Mouse (Mus musculus) forebrain, embryonic 13.5 days (tissue): ENCODE measurements around the gene Aoc3. TPM values are rescaled to one million over a fixed set of nuclear protein-coding genes. Genes with fewer than 3 reads are reported as not detected.
A peak's percentile ranks its signal among the peaks of the same experiment; 100 is the strongest.

Experiments used
- ATAC-seq: fragments of 200-750 bp; cut with Nextera tagmentation; 2 replicates; pipeline ENCODE4 v1.8.0; 2017
- H3K27ac ChIP-seq: fragments of 300-500 bp; sonication (generic); 2 replicates; pipeline ENCODE4 v1.5.1; 2015; ENCODE audit warnings: inconsistent platforms, mild to moderate bottlenecking, moderate library complexity
- H3K27me3 ChIP-seq: fragments of 300-500 bp; sonication (generic); 2 replicates; pipeline ENCODE4 v1.6.1; 2015; ENCODE audit warnings: mild to moderate bottlenecking, inconsistent platforms
- H3K36me3 ChIP-seq: fragments of 300-500 bp; sonication (generic); 2 replicates; pipeline ENCODE4 v1.6.1; 2015; ENCODE audit warnings: mild to moderate bottlenecking, inconsistent platforms; ENCODE audit not compliant: poor library complexity, severe bottlenecking
- H3K4me1 ChIP-seq: fragments of 300-500 bp; sonication (generic); 2 replicates; pipeline ENCODE4 v1.6.1; 2015; ENCODE audit warnings: inconsistent platforms
- H3K4me2 ChIP-seq: fragments of 300-500 bp; sonication (generic); 2 replicates; pipeline ENCODE4 v1.6.1; 2015; ENCODE audit warnings: inconsistent platforms, mild to moderate bottlenecking, moderate library complexity
- H3K4me3 ChIP-seq: fragments of 300-500 bp; sonication (generic); 2 replicates; pipeline ENCODE4 v1.5.1; 2015; ENCODE audit warnings: mild to moderate bottlenecking, inconsistent platforms
- H3K9ac ChIP-seq: fragments of 300-500 bp; sonication (generic); 2 replicates; pipeline ENCODE4 v1.6.1; 2015; ENCODE audit warnings: mild to moderate bottlenecking, inconsistent platforms
- H3K9me3 ChIP-seq: fragments of 300-500 bp; sonication (generic); replicated peaks from 2 replicates; pipeline ENCODE4 v1.6.1; 2016; ENCODE audit warnings: inconsistent platforms
- WGBS: fragments of 180-500 bp; shearing (Covaris S2); methylation state at CpG from one replicate; pipeline ENCODE4 v1.1.7; 2015; 5-methylcytosine and 5-hydroxymethylcytosine counted together
- polyA plus RNA-seq: library from polyadenylated mRNA; unstranded; fragments of >200 nt; fragmentation: Nextera tagmentation; extraction: Ambion mirVana; gene quantifications from 2 replicates; pipeline ENCODE4 v1.2.1, GENCODE M21; 2015

Gene Aoc3
- polyA plus RNA-seq, 1 experiment from 2014 or later: not detected

DNA sequence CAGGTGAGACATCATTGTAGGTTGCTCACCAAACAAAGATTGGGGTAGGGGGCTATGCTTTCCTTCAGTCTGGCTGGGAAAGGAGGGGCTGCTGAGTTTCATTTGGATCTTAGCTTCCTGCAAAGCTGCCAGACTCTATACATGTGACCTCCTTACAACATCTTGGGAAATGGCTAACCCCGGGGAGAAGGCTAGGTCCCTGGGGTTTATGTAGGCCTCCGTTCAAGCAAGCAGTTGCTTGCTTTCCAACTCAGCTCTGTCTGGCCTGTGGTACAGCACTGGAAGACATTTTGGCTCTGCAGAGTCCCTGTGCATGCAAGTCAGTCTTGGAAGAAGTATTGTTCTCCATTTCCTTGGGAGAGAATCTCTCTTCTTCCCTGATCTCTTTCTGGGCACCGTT lies 2.1 kb downstream of the Aoc3 start:
- WGBS: 85% methylated on average over 3 of the region's 3 CpGs
- no peak for ATAC-seq

DNA sequence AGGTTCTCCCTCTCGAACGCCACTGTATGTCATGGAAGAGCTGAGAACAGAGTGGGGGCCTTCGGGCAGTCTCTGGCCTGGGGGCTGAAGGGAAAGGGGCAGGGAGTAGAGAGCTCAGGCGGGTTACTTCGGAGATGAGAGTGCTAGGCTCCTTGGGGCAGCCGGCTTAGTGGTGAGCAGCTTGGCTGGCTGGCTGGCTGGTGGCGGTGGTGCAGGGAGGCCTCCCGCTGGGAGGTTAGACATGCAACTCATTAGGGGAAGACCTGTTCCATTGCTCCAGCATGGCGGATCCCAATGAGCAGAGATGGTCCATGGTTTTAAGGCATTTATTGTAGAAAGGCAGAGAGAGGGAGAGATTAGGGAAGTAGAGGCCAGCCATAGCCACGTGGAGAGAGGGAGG lies 3.6 kb downstream of the Aoc3 start:
- Histone ChIP-seq H3K4me2 (no peak overlapping the region), H3K27ac (no peak overlapping the region), H3K4me1 (peaks cover 15% of the 10 kb centered on the region), H3K9me3 (no peaks in the 10 kb centered on the region), H3K9ac (no peak overlapping the region), H3K4me3 (no peak overlapping the region), H3K27me3 (no peaks in the 10 kb centered on the region), H3K36me3 (no peaks in the 10 kb centered on the region)
- no peak for ATAC-seq
- 23% methylated on average over 10 of the region's 10 CpGs for WGBS

More for the DNA sequence above, 2.1 kb downstream of the Aoc3 start:
- no peak overlapping the region for H3K4me2 ChIP-seq
- no peak overlapping the region for H3K4me3 ChIP-seq
- no peaks in the 10 kb centered on the region for H3K9me3 ChIP-seq
- peaks cover 4% of the 10 kb centered on the region; the same call in 1 of the 2 replicates for H3K4me1 ChIP-seq
- no peak overlapping the region for H3K9ac ChIP-seq
- no peaks in the 10 kb centered on the region for H3K27me3 ChIP-seq
- no peaks in the 10 kb centered on the region for H3K36me3 ChIP-seq
- no peak overlapping the region for H3K27ac ChIP-seq

GRCm38 (mm10) chr11:101334516-101334915 lies 4.1 kb downstream of the Aoc3 start:
- no peaks in the 10 kb centered on the region for H3K27me3 ChIP-seq
- H3K9me3 ChIP-seq: no peaks in the 10 kb centered on the region
- no peaks in the 10 kb centered on the region for H3K36me3 ChIP-seq
- no peak overlapping the region for H3K4me2 ChIP-seq
- H3K9ac ChIP-seq: no peak overlapping the region
- no peak overlapping the region for H3K27ac ChIP-seq
- H3K4me3 ChIP-seq: no peak overlapping the region
- H3K4me1 ChIP-seq: peaks cover 15% of the 10 kb centered on the region
- WGBS: 15% methylated on average over 6 of the region's 6 CpGs
- no peak for ATAC-seq

DNA sequence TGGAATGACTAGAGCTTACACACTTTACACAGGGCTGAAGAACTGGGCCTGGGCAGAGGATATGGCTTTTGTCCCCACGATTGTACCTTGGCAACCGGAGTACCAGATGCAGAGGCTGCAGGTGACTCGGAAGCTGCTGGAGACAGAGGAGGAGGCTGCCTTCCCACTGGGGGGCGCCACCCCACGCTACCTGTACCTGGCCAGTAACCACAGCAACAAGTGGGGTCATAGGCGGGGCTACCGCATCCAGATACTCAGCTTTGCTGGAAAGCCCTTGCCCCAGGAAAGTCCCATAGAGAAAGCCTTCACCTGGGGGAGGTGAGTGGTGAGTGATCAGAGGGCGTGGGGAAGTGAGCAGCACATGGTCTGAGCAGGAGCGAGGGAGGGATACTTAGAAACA lies 5.3 kb downstream of the Aoc3 start:
- Histone ChIP-seq H3K36me3 (no peaks in the 10 kb centered on the region), H3K27me3 (no peaks in the 10 kb centered on the region), H3K27ac (no peak overlapping the region), H3K4me2 (no peak overlapping the region), H3K9me3 (no peaks in the 10 kb centered on the region), H3K9ac (no peak overlapping the region), H3K4me3 (no peak overlapping the region), H3K4me1 (peaks cover 15% of the 10 kb centered on the region)
- 80% methylated on average over 9 of the region's 9 CpGs for WGBS
- no peak for ATAC-seq

DNA sequence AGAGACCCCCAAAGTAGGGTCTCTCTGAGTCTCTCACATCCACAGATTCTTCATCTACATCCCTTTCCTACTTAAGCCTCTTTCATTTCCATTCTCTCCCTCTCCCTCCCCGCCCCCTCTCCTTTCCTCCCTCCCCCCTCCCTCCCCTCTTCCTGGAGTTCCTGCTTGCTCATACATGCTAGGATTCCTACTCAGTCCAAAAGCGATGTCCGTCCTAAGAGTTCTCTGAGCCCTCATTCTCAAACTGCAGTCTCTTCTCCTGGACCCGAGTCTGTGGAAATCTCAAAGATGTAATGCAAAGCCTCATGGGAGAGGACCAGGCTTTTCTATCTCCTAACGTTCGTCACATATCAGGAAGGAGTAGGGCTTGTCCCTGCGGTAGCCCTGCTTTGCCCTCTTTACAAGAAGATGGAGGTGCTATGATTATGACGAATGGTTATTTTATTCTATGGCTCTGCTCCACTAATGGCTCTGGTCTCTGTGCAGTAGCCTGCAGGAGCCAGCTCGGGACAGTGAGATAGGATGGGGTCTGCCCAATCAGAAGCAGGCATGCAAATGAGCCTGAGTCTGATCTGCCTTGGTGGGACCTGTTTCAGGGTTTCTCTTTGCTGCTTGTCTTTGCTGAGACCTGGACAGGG lies 7.8 kb downstream of the Aoc3 start:
- Histone ChIP-seq H3K27ac (peak overlapping the region; percentile 31), H3K9me3 (no peaks in the 10 kb centered on the region), H3K9ac (peak overlapping the region; percentile 52), H3K4me3 (peak overlapping the region; percentile 33), H3K36me3 (no peaks in the 10 kb centered on the region), H3K27me3 (no peaks in the 10 kb centered on the region), H3K4me2 (peak overlapping the region; percentile 61), H3K4me1 (peaks cover 15% of the 10 kb centered on the region)
- ATAC-seq: peak; percentile 78
- under 1% methylated on average over 9 of the region's 9 CpGs for WGBS

GRCm38 (mm10) chr11:101347083-101347775 lies 16.8 kb downstream of the Aoc3 start:
- H3K4me3 ChIP-seq: no peak overlapping the region
- H3K4me2 ChIP-seq: no peak overlapping the region
- ATAC-seq: no peak
- no peaks in the 10 kb centered on the region for H3K36me3 ChIP-seq
- 74% methylated on average over 10 of the region's 10 CpGs for WGBS
- H3K9me3 ChIP-seq: no peaks in the 10 kb centered on the region
- H3K27ac ChIP-seq: no peak overlapping the region
- no peaks in the 10 kb centered on the region for H3K4me1 ChIP-seq
- H3K9ac ChIP-seq: no peak overlapping the region
- H3K27me3 ChIP-seq: no peaks in the 10 kb centered on the region

DNA sequence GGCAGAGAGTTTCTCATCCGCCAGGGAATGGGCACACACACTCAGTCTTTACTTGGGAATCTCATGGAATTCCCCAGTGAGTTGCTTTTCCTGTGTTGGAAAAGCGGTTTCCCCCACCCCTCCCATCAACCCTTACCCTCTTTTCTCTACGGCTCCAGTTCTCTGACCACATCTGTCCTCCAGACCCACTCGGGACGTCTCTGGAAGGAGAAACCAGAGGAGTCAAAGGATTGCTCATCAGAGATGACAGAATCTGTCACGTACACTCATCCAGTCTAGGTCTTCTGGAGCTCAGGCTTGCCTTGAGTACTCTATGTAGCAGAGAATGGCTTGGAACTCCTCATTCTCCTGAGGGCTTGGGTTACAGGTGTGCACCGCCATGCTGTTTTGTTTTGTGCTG lies 18.4 kb downstream of the Aoc3 start:
- ATAC-seq: no peak
- Histone ChIP-seq H3K9ac (no peak overlapping the region), H3K27ac (no peak overlapping the region), H3K4me1 (no peaks in the 10 kb centered on the region), H3K9me3 (no peaks in the 10 kb centered on the region), H3K27me3 (no peaks in the 10 kb centered on the region), H3K36me3 (no peaks in the 10 kb centered on the region), H3K4me2 (no peak overlapping the region), H3K4me3 (no peak overlapping the region)
- 78% methylated on average over 7 of the region's 7 CpGs for WGBS

DNA sequence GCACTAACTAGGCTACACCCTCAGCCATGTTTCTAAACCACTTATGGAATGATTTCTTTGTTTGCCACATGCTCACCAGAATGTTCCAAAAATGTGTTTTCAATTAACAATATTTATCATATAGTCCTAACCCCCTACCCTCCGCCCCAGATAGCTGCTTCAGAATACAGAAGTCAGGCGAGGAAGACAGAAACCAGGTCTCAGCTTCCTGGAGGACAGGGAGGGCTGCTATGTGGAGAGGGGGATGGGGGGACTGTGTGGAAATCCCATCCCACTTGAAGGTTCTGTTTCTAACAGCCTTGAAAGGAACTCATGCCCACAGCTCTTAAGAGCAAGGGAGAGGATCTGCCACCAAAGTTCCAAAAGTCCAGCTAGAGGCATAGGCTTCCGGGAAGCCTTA lies 18.8 kb downstream of the Aoc3 start:
- Histone ChIP-seq H3K27ac (no peak overlapping the region), H3K9ac (no peak overlapping the region), H3K4me3 (no peak overlapping the region), H3K36me3 (no peaks in the 10 kb centered on the region), H3K4me1 (no peaks in the 10 kb centered on the region), H3K9me3 (no peaks in the 10 kb centered on the region), H3K27me3 (no peaks in the 10 kb centered on the region), H3K4me2 (no peak overlapping the region)
- 82% methylated on average over 3 of the region's 3 CpGs for WGBS
- no peak for ATAC-seq

- no peak overlapping the region for H3K9ac ChIP-seq
- no peak for ATAC-seq
- no peak overlapping the region for H3K27ac ChIP-seq
- H3K4me3 ChIP-seq: no peak overlapping the region
- 67% methylated on average over 11 of the region's 11 CpGs for WGBS
- no peaks in the 10 kb centered on the region for H3K36me3 ChIP-seq
- no peaks in the 10 kb centered on the region for H3K27me3 ChIP-seq
- H3K9me3 ChIP-seq: no peaks in the 10 kb centered on the region
- H3K4me1 ChIP-seq: no peaks in the 10 kb centered on the region
- no peak overlapping the region for H3K4me2 ChIP-seq
Measured at GRCm38 (mm10) chr11:101351100-101351720, 20.8 kb downstream of the Aoc3 start.

- Histone ChIP-seq H3K4me2 (no peak overlapping the region), H3K27me3 (no peaks in the 10 kb centered on the region), H3K9ac (no peak overlapping the region), H3K27ac (no peak overlapping the region), H3K4me1 (no peaks in the 10 kb centered on the region), H3K9me3 (no peaks in the 10 kb centered on the region), H3K4me3 (no peak overlapping the region), H3K36me3 (no peaks in the 10 kb centered on the region)
- no peak for ATAC-seq
- 75% methylated on average over 3 of the region's 3 CpGs for WGBS
Measured at GRCm38 (mm10) chr11:101351721-101352111, 21.3 kb downstream of the Aoc3 start.

DNA sequence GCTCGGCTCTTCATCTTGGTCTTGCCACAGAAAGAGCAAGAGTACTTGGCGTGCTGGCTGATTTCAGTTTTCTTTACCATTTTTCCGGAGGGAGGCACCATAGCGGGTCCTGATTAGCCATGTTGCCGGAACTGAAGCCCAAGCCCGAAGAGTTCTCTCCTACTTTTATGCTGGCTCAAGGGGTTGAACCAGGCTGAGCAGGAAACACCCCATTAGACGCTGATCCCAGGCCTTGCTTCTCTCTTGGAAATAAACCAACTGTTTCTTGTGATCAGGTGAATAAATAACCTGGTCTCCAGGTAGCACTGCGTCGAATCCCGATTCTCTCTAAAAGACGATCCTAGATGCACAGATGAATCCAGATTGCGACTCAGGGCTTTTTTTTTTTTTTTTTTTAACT lies 23.0 kb downstream of the Aoc3 start:
- Histone ChIP-seq H3K4me2 (no peak overlapping the region), H3K4me1 (no peaks in the 10 kb centered on the region), H3K27me3 (no peaks in the 10 kb centered on the region), H3K9me3 (no peaks in the 10 kb centered on the region), H3K9ac (no peak overlapping the region), H3K36me3 (no peaks in the 10 kb centered on the region), H3K4me3 (no peak overlapping the region), H3K27ac (no peak overlapping the region)
- 92% methylated on average over 12 of the region's 12 CpGs for WGBS
- ATAC-seq: no peak

DNA sequence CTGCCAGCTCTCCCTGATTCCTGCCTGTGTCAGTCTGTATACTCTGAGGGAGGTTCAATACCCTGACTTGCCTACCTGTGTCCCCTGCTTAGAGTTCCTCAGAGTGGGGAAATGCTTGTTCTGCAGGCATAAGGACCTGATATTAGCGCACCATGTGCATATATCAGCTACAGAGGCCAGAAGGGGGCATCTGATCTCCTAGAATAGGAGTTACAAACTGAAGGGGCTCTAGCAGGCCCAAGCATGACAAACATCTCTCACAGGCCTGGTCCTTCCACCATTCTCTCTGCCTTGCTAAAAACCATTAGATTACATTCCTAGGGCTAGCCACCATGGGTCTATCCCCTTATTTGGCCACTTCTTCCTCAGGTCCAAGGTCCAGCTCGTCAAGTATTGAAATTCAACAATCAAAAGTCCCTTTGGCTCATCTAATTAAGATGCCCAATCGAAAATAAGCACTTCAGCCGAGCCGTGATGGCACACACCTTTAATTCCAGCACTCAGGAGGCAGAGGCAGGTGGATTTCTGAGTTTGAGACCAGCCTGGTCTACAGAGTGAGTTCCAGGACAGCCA lies 24.1 kb downstream of the Aoc3 start:
- Histone ChIP-seq H3K36me3 (no peaks in the 10 kb centered on the region), H3K27me3 (no peaks in the 10 kb centered on the region), H3K4me3 (no peak overlapping the region), H3K9ac (no peak overlapping the region), H3K4me1 (no peaks in the 10 kb centered on the region), H3K27ac (no peak overlapping the region), H3K9me3 (no peaks in the 10 kb centered on the region), H3K4me2 (no peak overlapping the region)
- 76% methylated on average over 5 of the region's 5 CpGs for WGBS
- no peak for ATAC-seq
